Mouse (Mus musculus) G1E-ER4 (cell line): ENCODE data around the gene Ypel1. TPM values are rescaled to one million over a fixed set of nuclear protein-coding genes. Genes with fewer than 3 reads are reported as not detected.

Experiments used
- GATA1 ChIP-seq: IDR thresholded peaks from one replicate; pipeline ENCODE4 v1.8.0; 2012; ENCODE audit warnings: low read length, inconsistent platforms
- polyA plus RNA-seq: library from polyadenylated mRNA; stranded (reverse); fragments of >175 nt; gene quantifications from 2 replicates; pipeline ENCODE4 v1.2.3, GENCODE M21; 2012

The Ypel1 gene
- 0.09 TPM in 1 of 2 replicates, not detected in the other for polyA plus RNA-seq

DNA sequence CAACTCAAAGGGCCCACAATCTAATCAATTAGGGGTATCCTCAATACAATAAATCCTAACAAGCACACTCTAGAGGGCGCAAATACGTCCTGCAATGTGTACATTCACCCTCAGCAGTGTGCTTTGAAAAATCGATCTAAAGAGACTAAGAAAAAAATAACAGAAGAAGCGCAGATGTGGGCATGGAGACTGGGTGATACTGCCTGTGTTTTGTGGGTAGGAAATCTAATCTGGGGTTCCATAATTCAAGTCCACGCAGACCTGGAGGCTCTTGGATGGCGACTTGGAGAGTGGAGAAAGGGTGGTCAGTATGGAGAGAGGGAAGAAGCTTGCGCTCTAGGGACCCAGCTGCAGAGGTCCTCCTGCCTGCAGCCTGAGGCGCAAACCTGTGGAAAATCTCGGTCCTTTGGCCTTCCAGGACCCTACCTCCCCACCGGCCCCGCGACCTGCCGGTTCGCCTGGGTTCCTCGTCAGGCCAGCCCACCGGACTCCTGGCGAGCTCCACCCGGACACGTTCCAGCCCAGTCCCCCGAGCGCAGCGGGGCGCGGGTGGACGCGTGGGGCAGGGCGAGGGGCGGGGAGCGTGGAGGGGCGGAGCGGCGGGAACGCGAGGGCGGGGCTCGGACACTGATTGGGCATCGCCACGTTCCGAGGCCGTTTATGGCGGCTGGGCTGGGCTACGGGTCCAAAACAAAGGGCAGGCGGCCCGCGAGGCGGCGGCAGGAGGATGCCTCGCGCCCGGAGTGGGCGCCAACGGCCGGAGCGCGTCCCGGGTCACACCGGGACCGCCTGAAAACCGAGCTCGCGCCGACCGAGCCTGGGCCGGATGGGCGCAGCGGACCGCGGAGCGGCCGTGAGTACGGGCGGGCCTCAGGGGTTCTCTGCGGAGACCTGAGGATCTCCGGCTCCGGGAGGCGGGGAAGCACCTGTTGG is at the start of gene Ypel1:
Gene Ypel1, plus strand, starts transcription at position 186 of the 933 bp plus-strand sequence.
- no peak for TF ChIP-seq GATA1

DNA sequence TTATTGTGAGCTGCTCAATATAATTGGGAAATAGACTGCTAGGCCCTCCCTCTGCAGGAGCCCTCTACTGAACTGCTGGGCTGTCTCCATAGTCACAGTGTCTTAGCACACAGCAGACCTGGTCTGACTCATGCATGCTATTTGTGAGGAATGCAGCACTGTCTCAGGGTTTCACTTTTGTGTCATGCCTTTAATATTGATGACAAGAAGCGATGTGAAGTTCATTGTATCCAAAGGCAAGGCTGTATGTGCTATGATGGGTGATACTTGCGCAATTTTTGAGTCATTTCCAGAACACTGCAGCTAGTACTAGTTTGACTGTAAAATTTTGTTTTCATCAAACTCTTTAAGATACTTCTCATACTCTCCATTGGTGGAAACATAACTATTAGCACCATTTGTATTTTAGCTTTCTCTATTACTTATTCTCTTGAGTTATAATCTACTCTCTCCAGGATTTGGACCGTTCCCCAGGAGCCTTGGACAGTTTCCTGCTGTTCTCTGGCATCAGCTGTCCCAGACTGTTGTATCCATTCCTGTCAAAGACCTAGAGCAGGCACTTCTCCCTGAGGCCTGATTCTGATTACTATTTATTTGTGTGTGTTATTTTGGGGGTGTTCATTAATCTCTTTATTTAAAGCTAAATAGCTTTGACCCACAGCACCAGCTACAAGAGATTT is 44.9 kb upstream of the Ypel1 start:
- TF ChIP-seq GATA1, result no peak

- TF ChIP-seq GATA1, result no peak
These were observed 39.4 kb upstream of the Ypel1 start for GRCm38 (mm10) chr16:17029971-17030695.

GRCm38 (mm10) chr16:17033754-17034153 is 35.7 kb upstream of the Ypel1 start:
- no peak for TF ChIP-seq GATA1

- TF ChIP-seq GATA1, result no peak
These were observed 28.8 kb upstream of the Ypel1 start for GRCm38 (mm10) chr16:17040716-17041115.

DNA sequence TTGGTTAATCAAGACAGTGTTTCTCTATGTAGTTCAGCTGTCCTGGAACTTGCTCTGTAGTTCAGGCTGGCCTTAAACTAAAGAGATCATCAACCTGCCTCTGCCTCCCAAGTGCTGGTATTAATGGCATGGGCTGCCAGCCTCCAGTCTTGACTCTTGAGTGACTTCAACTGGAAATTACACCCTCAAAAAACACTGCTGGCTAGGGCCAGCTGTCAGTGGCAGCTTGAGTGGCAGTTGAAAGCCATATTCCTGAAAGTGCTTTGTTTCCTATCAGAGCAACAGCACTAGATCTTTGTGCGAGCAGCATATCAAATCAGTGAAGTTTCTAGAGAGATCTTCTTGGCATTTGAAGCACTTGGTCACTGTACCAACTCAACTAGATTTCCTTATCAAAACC is 28.1 kb upstream of the Ypel1 start:
- no peak for TF ChIP-seq GATA1

DNA sequence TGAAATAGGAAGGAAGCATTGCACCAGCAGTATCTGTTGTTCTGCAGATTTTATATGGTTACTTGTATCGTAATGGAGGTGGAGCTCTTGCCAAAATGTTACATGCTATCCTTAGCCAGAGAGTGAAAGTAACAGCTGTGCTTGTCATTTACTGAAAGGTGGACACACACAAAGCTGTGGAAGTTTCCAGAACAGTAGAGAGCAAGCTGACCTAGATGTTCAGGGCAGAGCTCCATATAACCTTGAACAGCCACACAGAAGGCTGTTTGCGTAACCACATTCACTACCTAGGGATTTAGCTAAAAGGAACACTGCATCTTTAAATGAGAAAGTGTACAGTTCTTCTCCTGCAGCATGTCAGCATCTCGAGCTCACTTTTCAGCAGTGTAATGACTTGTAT is 25.2 kb upstream of the Ypel1 start:
- no peak for TF ChIP-seq GATA1

DNA sequence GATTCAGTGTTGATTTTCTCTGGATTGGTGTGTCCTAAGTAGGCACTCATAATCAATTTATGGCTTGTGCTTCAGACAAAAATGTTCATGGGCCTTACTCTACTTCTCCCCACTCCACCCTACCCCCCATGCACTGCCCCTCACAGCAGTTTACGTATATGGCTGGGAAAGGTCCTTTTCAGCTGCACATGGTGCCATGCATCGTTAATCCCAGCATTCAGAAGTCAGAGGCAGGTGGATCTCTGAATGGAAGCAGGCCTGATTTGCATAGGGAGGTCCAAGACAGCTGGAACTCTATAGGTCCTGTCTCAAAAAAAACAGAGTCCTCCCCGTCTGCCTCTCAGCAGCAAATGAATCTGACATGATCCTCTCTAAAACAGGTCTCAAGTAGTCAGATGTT is 24.2 kb upstream of the Ypel1 start:
- no peak for TF ChIP-seq GATA1

GRCm38 (mm10) chr16:17049886-17050285 is 19.6 kb upstream of the Ypel1 start:
- no peak for TF ChIP-seq GATA1

- no peak for TF ChIP-seq GATA1
These were observed 17.4 kb upstream of the Ypel1 start for GRCm38 (mm10) chr16:17052087-17052486.

GRCm38 (mm10) chr16:17053903-17054302 is 15.6 kb upstream of the Ypel1 start:
- TF ChIP-seq GATA1, result no peak

GRCm38 (mm10) chr16:17055584-17055983 is 13.9 kb upstream of the Ypel1 start:
- no peak for TF ChIP-seq GATA1

- TF ChIP-seq GATA1, result no peak
These were observed 7.2 kb upstream of the Ypel1 start for GRCm38 (mm10) chr16:17062338-17062737.

DNA sequence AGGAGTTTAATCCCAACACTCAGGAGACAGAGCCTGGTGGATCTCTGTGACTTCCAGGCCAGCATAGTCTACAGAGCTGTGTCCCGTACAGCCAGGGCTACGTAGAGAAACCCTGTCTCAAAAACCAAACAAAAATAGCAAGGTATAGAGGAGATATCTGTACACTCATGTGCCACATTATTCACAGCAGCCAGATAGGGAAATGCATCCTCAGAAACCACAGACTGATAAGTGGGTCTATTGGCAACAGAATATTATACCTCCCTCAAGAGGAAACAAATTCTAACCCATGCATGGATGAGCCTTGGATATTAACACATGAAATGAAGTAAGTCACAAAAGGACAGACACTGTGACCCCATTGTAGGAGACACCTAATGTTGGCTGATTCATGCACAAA is 1.9 kb upstream of the Ypel1 start:
- TF ChIP-seq GATA1, result no peak

DNA sequence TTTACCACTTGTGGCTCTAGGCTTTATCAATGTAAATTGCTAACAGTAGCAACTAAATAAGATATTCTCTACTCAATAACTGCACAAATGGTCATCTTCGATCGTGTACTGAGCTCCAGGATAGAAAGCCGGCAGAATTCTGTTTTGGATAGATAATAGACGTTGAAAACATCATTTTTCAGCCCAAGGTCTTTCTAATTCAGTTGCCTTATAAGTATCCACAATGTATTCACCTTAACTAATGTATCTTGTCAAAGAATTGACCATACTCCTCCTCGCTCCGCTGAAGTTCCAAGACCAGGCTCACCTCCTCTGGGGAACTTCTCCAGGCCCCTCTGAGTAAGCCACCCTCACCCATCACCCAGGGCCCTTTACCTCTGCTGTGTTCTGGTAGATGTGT is 1.2 kb downstream of the Ypel1 start:
- TF ChIP-seq GATA1, result no peak

DNA sequence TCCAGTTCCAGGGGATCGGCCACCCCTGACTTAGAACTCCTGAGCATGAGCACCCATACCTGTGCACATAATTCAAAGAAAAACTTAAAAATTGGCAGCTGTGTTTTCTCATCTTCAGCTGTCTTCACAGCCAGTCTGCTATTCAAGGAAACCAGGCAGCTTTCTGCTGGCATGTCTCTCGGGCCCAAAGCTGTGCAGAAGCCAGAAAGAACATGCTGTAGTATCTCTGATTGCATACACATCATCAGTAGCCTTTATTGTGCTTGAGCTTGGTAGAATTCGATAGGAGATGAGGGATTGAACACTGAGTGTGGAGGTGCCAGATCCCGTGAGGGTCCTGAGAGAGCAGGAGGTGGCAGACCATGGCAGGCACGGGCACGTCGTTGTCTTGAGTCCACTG is 3.5 kb downstream of the Ypel1 start:
- TF ChIP-seq GATA1, result no peak
